Mouse (Mus musculus) neural tube, embryonic 15.5 days (tissue): ENCODE data around the gene Bpnt1. TPM values are rescaled to one million over a fixed set of nuclear protein-coding genes. Genes with fewer than 3 reads are reported as not detected.
"Not testable (repeated sequence)": the region's sequence is repeated elsewhere in the genome, so short reads cannot be mapped to it uniquely, and the experiment has no call there.

ENCODE experiments used
- ATAC-seq: fragments of 200-750 bp; cut with Nextera tagmentation; 2 replicates; pipeline ENCODE4 v1.8.0; 2017; ENCODE audit warnings: mild to moderate bottlenecking, moderate TSS enrichment, moderate library complexity; ENCODE audit not compliant: low FRiP score
- H3K27ac ChIP-seq: fragments of 300-500 bp; sonication (generic); replicated peaks from 2 replicates; pipeline ENCODE4 v1.5.1; 2015; ENCODE audit warnings: mild to moderate bottlenecking, inconsistent platforms
- H3K27me3 ChIP-seq: fragments of 300-500 bp; sonication (generic); replicated peaks from 2 replicates; pipeline ENCODE4 v1.6.1; 2015; ENCODE audit warnings: inconsistent platforms
- H3K36me3 ChIP-seq: fragments of 300-500 bp; sonication (generic); 2 replicates; pipeline ENCODE4 v1.6.1; 2015; ENCODE audit warnings: inconsistent platforms
- H3K4me1 ChIP-seq: fragments of 300-500 bp; sonication (generic); 2 replicates; pipeline ENCODE4 v1.6.1; 2015; ENCODE audit warnings: inconsistent platforms
- H3K4me2 ChIP-seq: fragments of 300-500 bp; sonication (generic); 2 replicates; pipeline ENCODE4 v1.6.1; 2015; ENCODE audit warnings: inconsistent platforms, mild to moderate bottlenecking, moderate library complexity
- H3K4me3 ChIP-seq: fragments of 300-500 bp; sonication (generic); replicated peaks from 2 replicates; pipeline ENCODE4 v1.5.1; 2015; ENCODE audit warnings: mild to moderate bottlenecking, inconsistent platforms
- H3K9ac ChIP-seq: fragments of 300-500 bp; sonication (generic); replicated peaks from 2 replicates; pipeline ENCODE4 v1.6.1; 2015; ENCODE audit warnings: mild to moderate bottlenecking, inconsistent platforms
- H3K9me3 ChIP-seq: fragments of 300-500 bp; sonication (generic); replicated peaks from 2 replicates; pipeline ENCODE4 v1.6.1; 2016; ENCODE audit warnings: inconsistent platforms
- WGBS: fragments of 180-500 bp; shearing (Covaris S2); methylation state at CpG from one replicate; pipeline ENCODE4 v1.1.7; 2015; ENCODE audit warnings: mixed read lengths; 5-methylcytosine and 5-hydroxymethylcytosine counted together
- polyA plus RNA-seq: library from polyadenylated mRNA; unstranded; fragments of >200 nt; fragmentation: Nextera tagmentation; extraction: Ambion mirVana; gene quantifications from 2 replicates; pipeline ENCODE4 v1.2.1, GENCODE M21; 2015

Gene Bpnt1
- polyA plus RNA-seq, 1 experiment from 2014 or later = 68.6 TPM

GRCm38 (mm10) chr1:185306836-185307235 is 25.1 kb upstream of the Bpnt1 start:
- Histone ChIP-seq H3K9ac (no peak overlapping the region), H3K27me3 (no peaks in the 10 kb centered on the region), H3K36me3 (peaks cover 37% of the 10 kb centered on the region), H3K4me2 (no peak overlapping the region), H3K4me3 (no peak overlapping the region), H3K4me1 (no peaks in the 10 kb centered on the region), H3K27ac (no peak overlapping the region), H3K9me3 (no peaks in the 10 kb centered on the region)
- 98% methylated on average over 12 of the region's 12 CpGs for WGBS
- ATAC-seq = no peak

DNA sequence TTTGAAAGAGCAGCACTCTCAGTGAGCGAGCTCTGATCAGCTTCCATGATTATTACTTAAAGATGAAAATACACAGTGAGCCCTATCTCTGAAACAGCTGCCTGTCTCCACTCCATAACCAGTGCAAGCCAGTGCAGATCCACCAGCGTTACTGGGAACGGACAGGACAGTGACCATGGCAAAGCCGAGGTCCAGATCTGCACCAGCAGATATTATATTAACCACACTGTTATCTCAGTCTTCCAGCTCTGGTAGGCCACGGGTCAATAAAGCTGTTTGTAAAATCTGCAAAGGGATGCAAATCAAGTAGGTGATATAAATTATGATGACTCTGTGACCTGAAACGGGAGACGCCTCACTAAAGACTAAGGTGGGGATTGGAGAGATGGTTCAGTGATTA is 24.3 kb upstream of the Bpnt1 start:
- Histone ChIP-seq H3K4me1 (no peaks in the 10 kb centered on the region), H3K27ac (no peak overlapping the region), H3K9ac (no peak overlapping the region), H3K9me3 (no peaks in the 10 kb centered on the region), H3K4me2 (no peak overlapping the region), H3K27me3 (no peaks in the 10 kb centered on the region), H3K4me3 (no peak overlapping the region), H3K36me3 (peaks cover 44% of the 10 kb centered on the region)
- WGBS = 95% methylated on average over 7 of the region's 7 CpGs
- no peak for ATAC-seq

DNA sequence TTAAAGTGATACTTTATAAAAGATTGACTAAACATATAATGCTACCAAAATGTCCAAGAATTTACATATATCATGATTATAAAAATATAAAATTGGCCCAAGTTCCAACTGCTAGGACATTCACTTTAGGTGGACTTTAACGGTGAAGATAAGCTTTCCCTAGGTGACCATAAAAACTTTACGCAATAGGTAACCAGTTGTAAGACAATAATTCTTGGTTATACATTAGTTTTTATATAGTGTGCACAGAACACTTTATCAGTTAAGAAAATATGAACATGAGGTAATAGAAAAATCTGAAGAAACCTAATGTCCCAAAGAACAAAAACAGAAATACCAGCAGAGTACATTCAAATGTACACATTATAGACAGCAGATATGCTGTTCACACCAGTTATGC is 23.6 kb upstream of the Bpnt1 start:
- H3K36me3 ChIP-seq = peaks cover 43% of the 10 kb centered on the region
- H3K9ac ChIP-seq = no peak overlapping the region
- H3K4me1 ChIP-seq = no peaks in the 10 kb centered on the region
- H3K9me3 ChIP-seq = no peaks in the 10 kb centered on the region
- H3K4me3 ChIP-seq = no peak overlapping the region
- H3K27ac ChIP-seq = no peak overlapping the region
- H3K4me2 ChIP-seq = no peak overlapping the region
- WGBS = 90% methylated on average over 2 of the region's 2 CpGs
- no peaks in the 10 kb centered on the region for H3K27me3 ChIP-seq
- no peak for ATAC-seq

DNA sequence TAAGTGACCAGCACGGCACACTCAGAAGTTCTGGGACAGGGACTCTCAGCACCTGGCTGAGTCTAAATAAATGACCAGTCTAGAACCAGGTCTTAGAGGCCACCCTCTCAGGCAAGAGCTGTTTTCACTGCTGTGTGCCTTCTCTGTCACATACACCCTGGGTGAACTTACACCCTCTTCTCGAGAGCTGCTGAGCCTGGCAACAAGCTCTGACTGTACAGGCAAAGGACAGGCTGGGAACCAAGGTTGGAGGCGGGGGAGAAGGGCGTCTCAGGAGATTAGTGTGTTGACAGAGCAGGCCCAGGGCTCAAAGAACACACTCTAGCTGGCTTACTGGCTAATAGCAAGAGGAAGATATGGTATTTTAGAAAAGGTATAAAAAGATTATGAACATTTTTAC is 23.0 kb upstream of the Bpnt1 start:
- no peaks in the 10 kb centered on the region for H3K4me1 ChIP-seq
- no peaks in the 10 kb centered on the region for H3K27me3 ChIP-seq
- no peak overlapping the region for H3K4me2 ChIP-seq
- H3K36me3 ChIP-seq = peaks cover 48% of the 10 kb centered on the region
- no peak for ATAC-seq
- WGBS = 88% methylated on average over 4 of the region's 4 CpGs
- no peaks in the 10 kb centered on the region for H3K9me3 ChIP-seq
- no peak overlapping the region for H3K27ac ChIP-seq
- no peak overlapping the region for H3K4me3 ChIP-seq
- no peak overlapping the region for H3K9ac ChIP-seq

DNA sequence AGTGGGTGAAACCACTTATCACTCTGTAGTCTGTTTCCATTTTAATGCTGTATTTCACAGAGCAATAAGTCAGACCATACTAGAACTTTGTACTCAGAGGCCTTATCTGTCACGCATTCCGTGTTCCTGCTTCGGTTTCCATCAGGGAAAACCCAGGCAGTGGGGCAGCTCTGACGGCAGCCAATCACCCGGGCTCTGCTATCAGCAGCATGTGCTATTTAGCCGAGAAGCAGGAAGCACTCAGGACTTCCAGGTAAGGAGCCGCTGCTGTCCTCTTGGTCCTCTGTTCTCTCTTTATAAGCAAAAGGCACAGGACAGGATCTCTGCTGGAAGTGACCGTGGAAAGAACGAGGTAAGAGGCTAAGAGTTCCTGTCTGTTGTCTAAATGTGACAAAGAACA is 20.0 kb upstream of the Bpnt1 start:
- peaks cover 62% of the 10 kb centered on the region for H3K36me3 ChIP-seq
- H3K9me3 ChIP-seq = no peaks in the 10 kb centered on the region
- H3K9ac ChIP-seq = no peak overlapping the region
- WGBS = 92% methylated on average over 9 of the region's 9 CpGs
- no peaks in the 10 kb centered on the region for H3K4me1 ChIP-seq
- H3K4me2 ChIP-seq = no peak overlapping the region
- no peak for ATAC-seq
- H3K27me3 ChIP-seq = no peaks in the 10 kb centered on the region
- no peak overlapping the region for H3K4me3 ChIP-seq
- no peak overlapping the region for H3K27ac ChIP-seq

GRCm38 (mm10) chr1:185314546-185314945 is 17.4 kb upstream of the Bpnt1 start:
- ATAC-seq = no peak
- WGBS = 98% methylated on average over 4 of the region's 4 CpGs
- no peak overlapping the region for H3K9ac ChIP-seq
- peaks cover 64% of the 10 kb centered on the region for H3K36me3 ChIP-seq
- H3K4me3 ChIP-seq = no peak overlapping the region
- H3K27ac ChIP-seq = no peak overlapping the region
- H3K27me3 ChIP-seq = no peaks in the 10 kb centered on the region
- H3K4me2 ChIP-seq = no peak overlapping the region
- H3K9me3 ChIP-seq = no peaks in the 10 kb centered on the region
- H3K4me1 ChIP-seq = no peaks in the 10 kb centered on the region

DNA sequence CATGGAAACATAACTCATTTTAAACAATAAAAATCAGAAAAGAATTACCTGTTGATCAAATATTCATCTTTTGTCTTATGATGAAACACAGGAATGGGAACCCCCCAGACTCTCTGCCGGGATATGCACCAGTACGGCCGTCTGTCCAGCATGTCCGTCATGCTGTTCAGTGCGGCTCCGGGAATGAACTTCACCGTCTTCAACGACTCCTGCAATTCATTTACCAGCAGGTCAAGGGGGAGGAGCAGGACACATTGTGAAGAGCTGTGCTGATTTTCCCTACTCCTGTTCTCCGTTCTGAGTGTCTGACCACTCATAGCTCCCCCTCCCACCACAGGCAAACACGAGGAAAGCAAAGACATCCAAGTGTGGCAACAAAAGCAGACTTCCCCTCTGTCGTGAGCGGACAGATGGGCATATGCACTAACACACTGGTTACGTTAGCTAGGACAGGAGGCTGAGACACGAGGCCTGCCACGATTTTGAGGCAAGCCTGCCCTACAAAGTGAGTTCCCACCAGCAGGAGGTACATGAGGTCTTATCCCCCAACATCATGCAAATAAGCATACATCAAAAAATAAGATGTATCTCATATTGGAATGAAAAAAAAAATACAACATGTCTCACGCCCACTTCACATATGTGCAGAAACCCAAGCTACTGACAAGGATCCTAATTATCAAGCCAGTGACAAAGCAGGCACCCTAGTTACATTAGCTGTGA is 15.9 kb upstream of the Bpnt1 start:
- Histone ChIP-seq H3K36me3 (peaks cover 72% of the 10 kb centered on the region), H3K27ac (no peak overlapping the region), H3K9me3 (no peaks in the 10 kb centered on the region), H3K4me3 (no peak overlapping the region), H3K9ac (no peak overlapping the region), H3K4me2 (no peak overlapping the region), H3K27me3 (no peaks in the 10 kb centered on the region), H3K4me1 (no peaks in the 10 kb centered on the region)
- 87% methylated on average over 16 of the region's 16 CpGs for WGBS
- ATAC-seq = no peak

DNA sequence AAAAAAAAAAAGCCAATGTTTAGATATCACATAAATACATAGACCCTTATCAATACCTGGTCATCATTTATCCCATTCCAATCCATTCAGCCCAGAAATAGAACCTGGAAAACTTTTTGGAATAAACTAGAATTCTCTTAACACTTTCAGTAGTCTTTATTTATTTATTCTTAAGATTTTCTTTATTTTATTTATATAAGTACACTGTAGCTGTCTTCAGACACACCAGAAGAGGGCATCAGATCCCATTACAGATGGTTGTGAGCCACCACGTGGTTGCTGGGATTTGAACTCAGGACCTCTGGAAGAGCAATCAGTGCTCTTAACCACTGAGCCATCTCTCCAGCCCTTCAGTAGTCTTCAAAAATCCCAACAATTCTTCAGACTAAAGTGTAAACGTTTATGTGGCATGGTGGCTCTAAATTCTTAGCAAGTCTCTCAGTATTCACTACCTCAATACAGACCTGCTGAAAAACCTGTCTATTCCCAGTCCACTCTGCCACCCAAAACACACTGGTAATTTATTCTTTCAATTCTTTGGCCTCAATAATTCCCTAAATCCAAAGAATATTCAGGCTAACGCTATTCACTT is 4.1 kb upstream of the Bpnt1 start:
- H3K4me1 ChIP-seq = peaks cover 28% of the 10 kb centered on the region
- peaks cover 38% of the 10 kb centered on the region for H3K36me3 ChIP-seq
- H3K4me3 ChIP-seq = peak overlapping the region; percentile 90
- not testable (repeated sequence) for H3K27me3 ChIP-seq, ATAC-seq, H3K9me3 ChIP-seq, H3K27ac ChIP-seq, H3K9ac ChIP-seq
- peak overlapping the region; percentile 66 for H3K4me2 ChIP-seq
- WGBS = 71% methylated on average over 3 of the region's 3 CpGs

DNA sequence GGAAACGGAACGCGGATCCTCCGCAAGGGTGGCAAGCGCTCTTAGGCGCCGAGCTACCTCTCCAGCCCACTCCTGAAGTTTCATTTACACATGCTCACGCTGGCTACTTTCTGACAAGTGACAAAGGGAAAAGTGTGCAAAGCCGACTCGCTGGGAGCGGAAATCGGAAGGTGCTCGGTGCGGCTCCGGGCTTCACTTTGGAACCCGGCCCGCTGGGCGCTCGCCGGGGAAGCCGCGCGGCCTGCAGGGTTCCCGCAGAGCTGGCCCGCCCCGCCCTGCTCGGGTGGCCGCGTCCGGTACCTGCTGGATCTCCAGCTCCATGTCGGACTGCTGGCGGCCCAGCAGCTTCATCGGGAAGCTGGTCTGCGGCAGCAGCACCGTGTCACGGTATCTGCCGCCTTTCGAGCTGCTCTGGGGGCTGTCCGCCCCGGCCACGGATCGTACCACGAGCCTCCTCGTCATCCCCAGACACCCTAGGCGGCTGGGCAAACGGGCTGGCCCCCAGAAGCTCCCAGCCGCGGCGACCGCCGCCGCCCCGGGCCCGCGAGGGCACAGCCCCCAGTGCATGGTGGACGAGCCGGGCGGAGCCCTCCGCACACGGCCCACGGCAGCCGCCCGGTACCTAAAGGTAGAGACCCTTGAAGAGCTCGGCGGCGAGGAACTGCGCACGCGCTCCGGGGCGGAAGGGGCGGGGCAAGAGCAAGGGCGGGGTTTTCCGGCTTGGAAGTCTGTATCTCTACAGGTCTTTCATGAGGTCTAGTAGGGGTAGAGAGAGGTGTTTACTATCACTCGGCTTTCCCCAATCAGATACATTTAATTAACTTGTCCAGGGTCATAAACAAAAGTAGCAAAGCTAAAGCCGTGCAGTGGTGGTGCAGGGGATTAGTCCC is 3.0 kb upstream of the Bpnt1 start, which contains the start of gene Iars2:
Iars2 (minus strand) TSS at position 676 of the 890 bp plus-strand sequence.
- peak; percentile 92 for ATAC-seq
- under 1% methylated on average over 76 of the region's 76 CpGs for WGBS
- peak within 1 kb of the TSS; percentile 95 for H3K9ac ChIP-seq
- peaks cover 27% of the 10 kb centered on the region for H3K36me3 ChIP-seq
- no peaks in the 10 kb centered on the region for H3K27me3 ChIP-seq
- no peaks in the 10 kb centered on the region for H3K9me3 ChIP-seq
- peaks cover 39% of the 10 kb centered on the region for H3K4me1 ChIP-seq
- H3K4me3 ChIP-seq = peak within 1 kb of the TSS; percentile 90
- H3K27ac ChIP-seq = peak within 1 kb of the TSS; percentile 90
- H3K4me2 ChIP-seq = peak within 1 kb of the TSS; percentile 66

GRCm38 (mm10) chr1:185329851-185330250 is 2.1 kb upstream of the Bpnt1 start:
- Histone ChIP-seq H3K4me2 (peak overlapping the region; percentile 66), H3K27me3 (no peaks in the 10 kb centered on the region), H3K4me1 (peaks cover 42% of the 10 kb centered on the region), H3K9me3 (no peaks in the 10 kb centered on the region), H3K9ac (no peak overlapping the region), H3K36me3 (peaks cover 20% of the 10 kb centered on the region), H3K4me3 (peak overlapping the region; percentile 90), H3K27ac (no peak overlapping the region)
- no peak for ATAC-seq
- 88% methylated on average over 8 of the region's 8 CpGs for WGBS

DNA sequence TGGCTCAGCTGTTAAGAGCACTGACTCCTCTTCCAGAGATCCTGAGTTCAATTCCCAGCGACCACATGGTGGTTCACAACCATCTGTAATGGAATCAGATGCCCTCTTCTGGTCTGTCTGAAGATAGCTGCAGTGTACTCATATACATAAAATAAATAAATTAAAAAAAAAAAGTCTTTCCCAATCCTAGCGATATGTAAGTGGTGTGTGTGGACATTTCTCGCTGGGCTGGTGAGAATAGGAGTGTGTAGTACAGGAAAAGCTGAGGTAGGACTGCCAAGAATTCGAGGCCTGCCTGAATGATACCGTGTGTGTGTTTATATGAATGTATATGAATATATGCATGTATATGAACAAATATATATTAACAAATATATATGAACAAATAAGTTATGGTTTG is 585 bp upstream of the Bpnt1 start:
- no peak for ATAC-seq
- peak overlapping the region; percentile 69 for H3K4me2 ChIP-seq
- H3K9ac ChIP-seq = no peak overlapping the region
- H3K36me3 ChIP-seq = peaks cover 7% of the 10 kb centered on the region
- H3K4me3 ChIP-seq = peak overlapping the region; percentile 51; the same call in 1 of the 2 replicates
- H3K27me3 ChIP-seq = no peaks in the 10 kb centered on the region
- peaks cover 50% of the 10 kb centered on the region for H3K4me1 ChIP-seq
- H3K27ac ChIP-seq = peak overlapping the region; percentile 91
- 53% methylated on average over 5 of the region's 5 CpGs for WGBS
- no peaks in the 10 kb centered on the region for H3K9me3 ChIP-seq
